Mouse (Mus musculus): Measurements from ENCODE around the gene Satb2.
"Not testable (repeated sequence)": the region's sequence is repeated elsewhere in the genome, so short reads cannot be mapped to it uniquely, and the experiment has no call there.

The Satb2 gene

GRCm38 (mm10) chr1:56822735-56823134 is 155.7 kb downstream of the Satb2 start:
- no peak for DNase-seq

- DNase-seq = no peak
Observed at GRCm38 (mm10) chr1:56822025-56822424, 156.4 kb downstream of the Satb2 start.

DNA sequence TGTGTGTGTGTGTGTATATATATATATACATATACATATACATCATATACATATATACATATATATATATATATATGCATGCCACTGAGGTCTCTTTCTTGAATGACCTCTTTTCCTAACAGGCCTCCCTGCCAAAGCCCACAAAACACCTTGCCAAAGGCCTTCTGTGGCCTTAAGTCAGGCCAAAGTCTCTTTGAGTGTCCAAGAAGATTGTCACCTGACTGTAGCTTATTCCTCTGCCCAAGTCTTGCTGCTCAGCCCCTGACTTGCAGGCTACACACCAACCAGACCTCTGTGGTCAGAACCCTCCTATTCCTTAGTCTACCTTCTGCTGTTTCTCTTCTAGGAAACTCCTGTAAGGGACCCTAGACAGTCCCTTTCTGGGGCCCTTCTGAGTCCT is 164.9 kb downstream of the Satb2 start:
- DNase-seq = no peak

- no peak for DNase-seq
Observed at GRCm38 (mm10) chr1:56812961-56813360, 165.5 kb downstream of the Satb2 start.

DNA sequence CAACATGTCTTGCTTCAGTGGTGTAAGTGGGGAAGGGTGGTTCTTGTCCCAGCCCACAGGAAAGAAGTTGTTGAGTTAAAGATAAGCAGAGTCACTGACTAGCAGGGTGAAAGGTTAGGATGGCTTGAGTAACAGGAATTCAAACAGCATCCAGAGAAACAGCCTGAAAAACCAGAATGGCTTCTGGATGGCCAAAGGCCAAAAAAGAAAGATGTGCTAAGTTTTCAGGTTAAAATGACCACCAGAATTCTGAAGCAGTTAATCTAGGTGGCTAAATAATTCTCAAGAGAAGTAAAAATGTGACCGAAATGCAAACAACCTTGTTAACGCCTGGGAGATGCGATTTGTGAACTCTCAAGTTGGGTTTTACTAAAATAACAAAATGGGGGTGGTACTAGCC is 167.0 kb downstream of the Satb2 start:
- DNase-seq = no peak

- DNase-seq = no peak
Observed at GRCm38 (mm10) chr1:56806006-56806405, 172.4 kb downstream of the Satb2 start.

- no peak for DNase-seq
Observed at GRCm38 (mm10) chr1:56800611-56801010, 177.8 kb downstream of the Satb2 start.

- no peak for DNase-seq
Observed at GRCm38 (mm10) chr1:56795016-56795608, 183.3 kb downstream of the Satb2 start.

DNA sequence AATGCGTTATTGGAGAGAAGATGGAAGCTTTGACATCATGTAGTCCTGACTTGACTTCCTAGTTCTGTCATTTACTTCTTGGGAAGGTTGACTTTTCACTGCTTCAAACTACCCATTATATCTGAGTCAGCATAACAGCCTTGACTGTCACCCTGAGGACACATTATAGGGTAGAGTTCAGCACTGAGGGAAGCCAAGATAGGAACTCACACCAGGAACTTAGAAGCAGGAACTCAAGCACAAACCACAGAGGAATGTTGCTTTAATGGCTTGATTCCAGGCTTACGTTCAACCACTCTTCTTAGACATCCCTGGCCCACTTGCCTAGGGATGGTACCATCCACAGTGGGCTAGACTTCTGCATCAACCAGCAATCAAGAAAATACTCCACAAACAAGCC is 188.8 kb downstream of the Satb2 start:
- DNase-seq = no peak

DNA sequence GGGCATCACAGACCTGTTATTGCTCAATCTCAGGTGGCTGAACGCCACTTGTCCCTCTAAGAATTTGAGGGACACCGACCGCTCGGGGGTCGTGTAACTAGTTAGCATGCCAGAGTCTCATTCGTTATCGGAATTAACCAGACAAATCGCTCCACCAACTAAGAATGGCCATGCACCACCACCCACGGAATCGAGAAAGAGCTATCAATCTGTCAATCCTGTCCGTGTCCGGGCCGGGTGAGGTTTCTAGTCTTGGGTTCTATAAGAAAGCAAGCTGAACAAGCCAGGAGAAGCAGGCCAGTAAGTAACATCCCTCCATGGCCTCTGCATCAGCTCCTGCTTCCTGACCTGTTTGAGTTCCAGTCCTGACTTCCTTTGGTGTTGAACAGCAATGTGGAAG is 196.3 kb downstream of the Satb2 start:
- not testable (repeated sequence) for DNase-seq

DNA sequence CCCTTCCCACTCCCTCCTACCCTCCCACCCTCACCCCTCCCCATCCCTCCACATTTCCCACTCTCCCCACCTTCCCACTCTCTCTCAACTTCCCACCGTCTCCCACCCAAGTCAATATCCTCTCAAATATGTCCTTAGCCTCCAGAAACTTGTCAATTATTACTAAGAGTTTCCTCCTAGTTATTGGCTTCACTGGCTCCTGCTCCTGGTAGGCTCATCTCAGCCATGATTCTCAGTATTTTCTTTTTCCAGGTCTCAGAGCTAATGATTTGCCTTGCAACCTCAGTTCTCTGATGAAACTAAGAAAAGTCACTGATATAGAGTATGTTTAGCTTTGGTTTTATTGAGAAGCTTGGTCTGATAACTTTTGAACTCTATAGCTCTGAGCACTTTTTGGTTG is 214.2 kb downstream of the Satb2 start:
- DNase-seq = no peak

- DNase-seq = no peak
Observed at GRCm38 (mm10) chr1:56761512-56761911, 216.9 kb downstream of the Satb2 start.

GRCm38 (mm10) chr1:56753283-56753682 is 225.2 kb downstream of the Satb2 start:
- no peak for DNase-seq

DNA sequence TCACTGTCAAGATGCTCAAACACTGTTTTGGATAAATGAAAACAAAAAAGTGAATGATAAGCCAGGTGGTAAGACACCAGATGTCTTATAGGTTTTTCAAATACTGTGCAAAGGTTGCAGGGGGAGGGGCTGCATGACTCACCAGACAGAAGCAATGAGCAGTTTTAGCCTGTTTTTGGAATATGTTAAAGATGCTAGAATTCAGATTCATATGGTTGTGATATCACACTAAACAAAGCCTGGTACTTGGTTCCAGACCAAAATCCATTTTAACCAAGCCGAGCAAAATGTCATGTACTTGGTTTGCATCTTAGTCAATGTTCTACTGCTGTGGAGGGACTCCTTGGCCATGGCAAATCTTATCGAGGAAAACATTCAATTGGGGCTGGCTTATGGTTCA is 227.8 kb downstream of the Satb2 start:
- DNase-seq = no peak

GRCm38 (mm10) chr1:56749629-56750311 is 228.7 kb downstream of the Satb2 start:
- DNase-seq = peak; percentile 51

DNA sequence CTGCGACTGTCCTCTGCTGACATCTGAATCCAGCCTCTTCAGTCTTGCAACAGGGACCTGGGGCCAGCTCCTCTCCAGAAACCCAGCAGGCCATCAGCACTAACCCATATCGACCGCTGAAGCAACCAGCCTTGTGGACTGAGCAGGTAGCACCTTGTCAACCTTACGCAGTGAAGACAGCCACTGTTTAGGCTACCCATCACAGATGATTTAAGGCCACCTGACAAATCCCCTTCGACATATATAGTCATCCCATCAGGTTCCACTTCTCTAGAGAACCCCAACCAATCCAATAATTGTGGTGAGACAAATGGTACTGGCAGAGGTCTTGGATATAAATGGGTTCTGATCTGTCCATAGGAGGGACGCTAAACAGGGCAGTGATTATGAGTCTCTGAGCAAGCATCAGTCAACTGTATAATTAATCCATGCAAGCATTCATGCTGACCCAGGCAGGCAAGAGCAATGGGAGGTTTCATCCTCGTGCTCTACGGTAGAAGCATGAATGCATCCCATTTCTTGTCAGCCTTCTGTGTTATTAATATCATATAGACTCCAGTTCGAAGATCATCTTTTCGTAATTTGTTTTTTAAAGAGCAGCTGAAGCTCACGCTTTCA is 229.5 kb downstream of the Satb2 start:
- no peak for DNase-seq

All from cerebellum, adult 11-12 months (tissue).